Mouse (Mus musculus) cerebral cortex, adult 2 months (tissue): ENCODE data around the gene Zim1.

ENCODE experiments used
- WGBS: fragments of 180-500 bp; shearing (Covaris S2); methylation state at CpG from one replicate; pipeline ENCODE4 v1.1.7; 2018; 5-methylcytosine and 5-hydroxymethylcytosine counted together

The Zim1 gene

DNA sequence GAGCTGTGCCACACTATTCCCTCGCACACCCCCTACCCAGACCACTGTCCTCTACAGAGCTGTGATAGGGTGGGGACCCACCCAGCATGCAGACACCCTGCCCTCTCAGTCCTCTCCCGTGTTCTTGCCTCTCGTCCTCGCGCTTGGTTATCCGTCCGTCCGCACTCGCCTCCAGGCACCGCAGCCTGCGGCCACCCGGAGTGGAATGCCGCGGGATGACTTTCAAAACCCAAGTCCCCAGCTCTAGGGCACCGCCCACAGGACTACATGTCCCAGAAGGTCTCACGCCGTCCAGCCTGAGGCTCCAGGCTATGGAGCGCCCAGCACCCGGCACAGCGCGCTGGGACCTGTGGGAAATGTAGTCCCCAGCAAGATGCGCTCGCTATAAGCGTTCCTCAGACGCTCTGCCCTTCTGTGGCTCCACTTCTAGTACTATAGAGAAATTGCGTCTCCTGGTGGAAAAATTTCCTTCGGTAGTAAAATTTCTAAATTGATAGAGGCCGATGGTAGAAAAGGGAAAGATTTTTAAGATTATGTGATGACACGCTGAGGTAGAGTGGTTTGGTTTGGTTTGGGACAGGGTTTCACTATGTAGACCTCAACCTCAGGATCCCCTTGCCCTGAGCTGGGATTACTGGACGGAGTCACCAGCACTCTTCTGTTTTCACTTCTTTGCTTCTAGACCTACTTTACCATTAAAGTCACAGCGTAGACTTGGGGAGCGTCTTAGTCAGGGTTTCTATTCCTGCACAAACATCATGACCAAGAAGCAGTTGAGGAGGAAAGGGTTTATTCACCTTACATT is at the start of gene Zim1:
TSS of gene Zim1 (minus strand) at position 210 of the 805 bp plus-strand sequence.
- WGBS = 8% methylated on average over 32 of the region's 32 CpGs

DNA sequence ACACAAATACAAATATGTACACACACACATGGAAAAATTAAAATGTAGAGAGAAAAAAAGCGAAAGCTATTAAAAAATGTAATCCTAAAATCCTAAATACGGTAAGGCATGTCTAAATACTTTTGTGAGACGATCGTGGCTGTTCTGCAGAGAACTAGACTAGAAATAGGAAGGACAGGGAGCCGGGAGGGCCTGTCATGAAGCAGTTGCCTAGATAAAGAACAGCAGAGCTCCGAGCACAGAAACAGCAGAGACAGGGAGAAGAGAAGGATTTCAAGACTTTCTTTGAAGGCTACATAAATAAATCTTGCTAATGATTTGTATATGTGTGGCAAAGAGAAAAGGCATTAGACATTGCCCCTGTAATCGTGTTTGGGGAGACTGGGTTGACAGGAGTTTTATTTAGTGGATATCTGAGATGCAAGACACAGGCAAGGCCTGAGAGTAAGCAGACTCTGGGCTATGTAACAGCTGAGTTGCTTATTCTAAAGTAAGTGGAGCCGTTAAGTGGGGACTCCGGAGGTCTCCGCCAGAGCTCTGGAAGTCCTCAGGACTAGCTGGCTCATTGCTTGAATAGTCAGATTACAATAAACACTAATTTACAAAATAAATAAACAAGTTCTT is 48.1 kb upstream of the Zim1 start:
- 75% methylated on average over 10 of the region's 10 CpGs for WGBS

DNA sequence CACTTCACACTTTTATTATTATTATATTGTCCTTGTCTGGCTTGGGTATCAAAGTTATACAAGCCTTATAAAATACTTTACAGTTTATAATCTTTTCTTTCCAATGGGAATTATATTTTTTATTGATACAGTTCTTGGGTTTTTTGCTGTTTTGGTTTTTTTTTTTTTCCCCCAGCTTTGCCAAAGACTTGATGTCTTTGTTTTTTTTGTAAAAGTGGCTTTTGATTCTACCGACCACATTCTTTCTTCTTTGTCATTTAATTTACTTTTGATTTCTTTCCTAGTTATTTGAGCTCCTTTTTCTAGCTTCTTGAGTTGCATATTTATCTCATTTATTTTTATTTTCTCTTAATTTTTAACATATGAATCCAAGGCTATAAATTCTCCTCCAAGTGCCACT is 39.8 kb upstream of the Zim1 start:
- 57% methylated on average over 1 of the region's 1 CpGs for WGBS

DNA sequence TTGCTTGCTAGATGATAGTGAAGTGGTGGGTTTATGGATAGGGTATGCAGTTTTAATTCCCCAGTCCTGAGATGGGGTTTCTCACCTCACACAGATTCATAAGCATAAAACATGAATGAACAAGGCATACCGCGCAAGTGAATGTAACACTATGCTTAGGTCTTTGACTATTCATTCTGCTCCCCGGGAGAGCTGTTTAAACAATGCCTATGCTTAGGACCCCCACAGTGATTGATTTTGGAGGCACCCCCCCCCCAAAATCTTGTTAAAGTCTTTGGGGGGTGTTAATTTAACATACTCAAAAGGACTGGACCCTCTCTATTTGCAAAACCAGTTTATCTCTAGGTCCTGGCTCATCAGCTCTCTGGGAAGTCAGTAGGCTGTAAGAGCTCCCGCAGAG is 35.7 kb upstream of the Zim1 start:
- 50% methylated on average over 4 of the region's 4 CpGs for WGBS

GRCm38 (mm10) chr7:6731373-6731772 is 35.1 kb upstream of the Zim1 start:
- 45% methylated on average over 3 of the region's 3 CpGs for WGBS

- 57% methylated on average over 15 of the region's 15 CpGs for WGBS
Observed at GRCm38 (mm10) chr7:6730801-6731200, 34.6 kb upstream of the Zim1 start.

DNA sequence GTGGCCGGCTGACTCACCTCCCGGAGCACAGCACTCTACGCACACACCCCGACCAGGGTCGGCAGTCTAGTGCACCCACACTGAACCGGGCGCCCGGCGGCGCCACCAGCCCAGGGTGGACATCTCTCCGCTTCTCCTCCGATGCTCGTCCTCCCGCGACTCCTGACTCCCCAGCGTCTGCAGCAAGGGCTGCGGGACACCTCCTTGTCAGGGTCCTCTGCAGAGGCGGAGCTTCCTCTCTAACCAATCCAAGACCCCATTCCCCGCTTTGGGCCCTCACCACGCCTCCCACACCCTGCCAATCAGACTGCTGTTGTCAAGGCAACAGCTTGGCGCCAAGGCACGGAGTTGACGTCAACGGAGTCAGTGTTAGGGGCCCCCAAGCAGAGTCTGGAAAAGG is 34.0 kb upstream of the Zim1 start, which contains the start of the genes Peg3 and Usp29:
TSS of gene Peg3 (minus strand) at position 191 of the 400 bp plus-strand sequence.
TSS of gene Usp29 (plus strand) at position 338 of the 400 bp plus-strand sequence.
- WGBS = 47% methylated on average over 24 of the region's 24 CpGs

DNA sequence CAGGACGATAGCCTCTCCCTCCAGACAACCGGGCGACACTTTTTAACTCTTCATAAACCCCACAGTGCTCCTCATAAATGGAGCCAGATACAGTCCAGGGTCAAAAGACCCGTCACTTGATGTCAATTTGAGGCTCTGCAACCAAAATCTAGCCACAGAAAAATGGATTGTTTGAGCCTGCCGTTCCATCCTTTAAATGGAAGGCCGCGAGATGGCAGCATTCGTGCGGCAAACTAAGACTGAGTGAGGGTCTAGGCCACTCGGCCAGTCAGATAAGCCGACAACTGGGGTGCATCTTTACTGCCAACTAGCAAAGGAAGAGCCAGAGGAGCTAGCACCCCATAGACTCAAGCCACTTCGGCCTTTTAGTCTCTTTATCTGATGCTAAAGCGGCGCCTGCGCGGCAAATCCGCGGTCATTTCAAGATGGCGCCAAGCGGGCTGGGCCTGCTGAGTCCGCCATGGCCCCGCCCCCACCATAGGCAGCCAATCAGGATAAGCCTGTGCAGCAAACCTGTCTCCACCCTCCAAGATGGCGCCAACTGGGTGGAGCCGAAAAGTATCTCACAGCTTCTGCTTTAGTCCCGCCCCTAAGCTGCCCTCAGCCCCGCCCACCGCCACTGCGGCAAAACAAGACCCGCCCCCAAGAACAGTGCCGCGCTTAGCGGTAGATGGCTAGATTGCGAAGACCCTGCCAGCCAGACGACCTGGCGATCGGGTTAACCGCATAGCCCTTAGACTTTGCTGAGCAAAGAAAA is 33.0 kb upstream of the Zim1 start:
- 44% methylated on average over 37 of the region's 37 CpGs for WGBS

- 52% methylated on average over 19 of the region's 19 CpGs for WGBS
Observed at GRCm38 (mm10) chr7:6728263-6728931, 32.1 kb upstream of the Zim1 start.

DNA sequence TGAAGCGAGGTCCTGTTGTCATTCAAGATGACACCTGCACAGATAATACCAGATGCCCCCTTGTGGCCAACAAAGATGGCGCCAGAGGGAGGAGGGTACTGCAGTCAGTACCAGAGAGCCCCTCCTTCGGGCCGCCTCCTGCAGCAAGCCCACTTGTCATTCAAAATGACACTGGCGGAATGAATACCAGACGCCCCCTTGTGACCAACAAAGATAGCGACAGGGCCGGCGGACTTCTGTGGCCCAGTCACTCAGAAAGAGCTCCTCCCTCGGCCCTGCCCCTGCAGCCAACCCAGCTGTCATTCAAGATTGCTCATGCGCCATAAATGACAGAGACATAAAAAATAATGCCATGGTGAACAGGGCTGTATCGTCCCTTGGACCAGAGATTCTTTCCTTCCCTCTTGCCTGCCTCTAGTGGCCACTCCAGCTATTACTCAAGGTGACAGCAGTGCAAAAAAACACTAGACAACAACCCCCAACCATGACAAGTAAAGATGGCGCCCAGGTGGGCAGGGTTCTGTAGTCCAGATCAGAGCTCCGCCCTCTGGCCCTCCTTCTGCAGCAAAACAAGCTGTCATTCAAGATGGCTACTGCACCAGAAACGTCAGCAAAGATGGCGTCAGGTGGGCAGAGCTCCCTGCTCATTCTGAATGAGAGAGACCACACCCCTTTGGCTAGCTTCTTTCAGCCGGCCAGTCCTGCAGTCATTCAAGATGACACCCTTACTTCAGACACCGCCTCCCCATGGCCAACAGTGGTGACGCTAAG is 31.3 kb upstream of the Zim1 start:
- 56% methylated on average over 19 of the region's 19 CpGs for WGBS

DNA sequence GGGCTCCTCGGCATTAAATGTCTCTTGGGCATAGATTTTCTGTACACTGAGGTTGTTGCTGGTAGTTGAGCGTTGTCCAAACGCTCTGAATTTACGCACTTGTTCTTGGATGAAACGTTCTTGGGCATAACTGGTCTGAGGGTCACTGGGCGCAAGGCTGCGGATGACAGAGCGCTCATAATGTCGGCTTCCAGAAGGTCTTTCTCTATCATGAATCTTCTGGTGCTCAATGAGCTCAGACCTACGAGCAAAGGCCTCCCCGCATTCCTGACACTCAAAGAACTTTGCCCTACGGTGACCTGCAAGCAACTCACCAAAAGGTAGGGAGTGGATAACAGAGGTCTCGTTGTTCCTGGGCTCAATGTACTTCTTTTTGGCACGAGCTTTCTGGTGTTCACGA is 13.1 kb upstream of the Zim1 start:
- WGBS = 94% methylated on average over 15 of the region's 15 CpGs

- WGBS = 82% methylated on average over 17 of the region's 17 CpGs
Observed at GRCm38 (mm10) chr7:6708451-6709180, 12.4 kb upstream of the Zim1 start.

DNA sequence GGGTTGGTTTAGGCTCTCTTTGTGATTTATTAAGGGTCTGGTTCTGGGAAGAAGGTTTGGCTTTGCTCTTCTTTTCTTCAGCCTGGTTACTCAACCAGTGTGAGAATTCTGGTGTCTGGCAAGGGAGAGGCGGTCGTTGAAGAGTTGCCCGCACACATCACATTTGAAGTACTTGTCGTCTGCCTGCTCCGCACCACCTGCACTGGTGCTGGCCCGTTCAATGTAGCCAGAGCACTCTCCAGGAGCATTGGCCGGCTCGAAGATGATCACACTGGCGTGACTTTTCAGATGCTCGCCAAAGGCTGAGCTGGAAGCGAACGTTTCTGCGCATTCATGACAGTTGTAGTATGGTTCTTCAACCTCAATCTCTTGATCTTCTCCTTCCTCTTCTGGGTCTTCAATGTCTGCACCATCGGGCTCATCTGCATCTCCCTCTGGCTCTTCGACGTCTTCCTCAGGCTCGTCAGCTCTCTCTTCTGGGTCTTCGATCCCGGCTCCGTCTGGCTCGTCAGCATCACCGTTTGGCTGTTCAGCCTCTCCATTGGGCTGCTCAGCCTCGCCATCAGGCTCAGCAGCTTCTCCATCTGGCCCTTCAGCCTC is 11.3 kb upstream of the Zim1 start:
- 87% methylated on average over 23 of the region's 23 CpGs for WGBS

DNA sequence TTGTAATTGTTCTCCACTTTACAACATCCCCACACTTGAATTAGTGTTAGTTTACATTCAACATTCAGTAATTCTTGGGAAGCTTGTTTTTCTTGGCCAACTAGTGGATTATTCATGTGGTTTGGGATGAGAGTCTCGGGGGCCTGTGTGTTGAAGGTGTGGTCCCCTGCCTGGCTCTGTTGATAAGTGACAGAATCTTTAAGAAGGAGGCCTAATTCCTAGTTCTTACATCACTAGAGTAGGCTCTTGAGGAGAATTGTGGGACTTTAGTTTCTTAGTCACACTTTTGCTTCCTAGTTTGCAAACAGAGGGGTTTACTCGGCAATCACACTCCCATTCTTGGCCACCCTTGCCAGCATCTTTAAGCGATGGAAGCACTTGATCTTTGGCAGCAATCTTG is 3.0 kb upstream of the Zim1 start:
- 61% methylated on average over 3 of the region's 3 CpGs for WGBS

GRCm38 (mm10) chr7:6685511-6685910 is 10.7 kb downstream of the Zim1 start:
- 93% methylated on average over 6 of the region's 6 CpGs for WGBS

GRCm38 (mm10) chr7:6666726-6667125 is 29.5 kb downstream of the Zim1 start:
- WGBS = 77% methylated on average over 3 of the region's 3 CpGs

DNA sequence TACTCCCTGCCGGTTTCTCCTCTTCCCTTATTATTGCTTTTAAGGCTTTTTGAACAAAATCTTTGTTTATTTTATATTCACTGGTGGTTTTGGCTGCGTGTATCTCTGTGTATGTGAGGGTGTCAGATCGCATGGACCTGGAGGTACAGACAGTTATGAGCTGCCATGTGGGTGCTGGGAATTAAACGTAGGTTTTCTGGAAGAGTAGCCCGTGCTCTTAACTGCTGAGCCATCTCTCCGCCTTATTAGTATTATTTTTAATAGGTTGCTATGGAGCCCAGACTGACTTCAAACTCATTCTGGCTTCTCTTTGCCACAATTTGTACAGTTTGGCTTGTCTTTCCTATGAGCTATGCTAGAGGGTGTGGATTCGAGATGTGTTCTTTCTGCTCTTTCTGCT is 32.8 kb downstream of the Zim1 start:
- 82% methylated on average over 7 of the region's 7 CpGs for WGBS

DNA sequence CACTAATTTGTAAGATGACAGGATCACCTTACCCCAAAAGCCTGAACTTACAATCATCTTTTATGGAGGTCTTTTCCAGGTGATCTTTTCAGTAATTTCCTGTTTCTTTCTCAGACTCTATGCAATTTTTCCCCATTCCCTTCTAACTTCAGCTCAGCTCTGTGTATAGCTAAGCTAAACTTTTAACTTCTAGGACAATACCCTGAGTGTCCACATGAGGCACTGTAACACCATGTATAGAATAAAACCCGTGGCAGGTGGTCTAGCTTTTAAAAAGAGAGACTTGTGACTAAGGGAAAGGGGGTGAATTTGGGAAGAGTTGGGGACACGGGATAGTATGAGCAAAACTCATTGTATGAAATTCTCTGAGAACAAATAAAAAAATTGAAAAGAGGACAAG is 36.6 kb downstream of the Zim1 start:
- 8% methylated on average over 2 of the region's 2 CpGs for WGBS

DNA sequence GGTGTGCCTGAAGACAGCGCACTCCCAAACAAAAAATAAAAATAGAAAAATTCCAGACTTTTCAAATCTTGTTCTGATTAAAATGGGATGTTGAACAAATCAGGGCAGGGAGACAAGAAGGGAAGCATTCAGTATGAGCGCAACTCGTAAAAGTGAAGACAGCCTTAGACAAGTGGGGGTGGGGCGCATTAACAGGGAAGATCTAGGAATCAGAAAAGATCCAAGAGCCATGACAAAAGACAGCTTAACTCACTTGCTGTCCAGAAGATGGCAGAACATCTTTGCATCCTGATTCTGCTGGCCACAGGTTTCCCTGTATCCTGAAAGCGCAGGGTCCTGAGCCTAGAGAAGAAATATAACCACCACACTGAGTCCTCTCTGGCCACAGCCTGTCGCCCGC is 37.6 kb downstream of the Zim1 start:
- 84% methylated on average over 7 of the region's 7 CpGs for WGBS

GRCm38 (mm10) chr7:6652151-6652550 is 44.1 kb downstream of the Zim1 start:
- 73% methylated on average over 5 of the region's 5 CpGs for WGBS
